Mouse (Mus musculus) liver, adult 2 months (tissue): ENCODE data around the gene Ptprd.

Experiments used
- CTCF ChIP-seq: fragments of 200-500 bp; IDR thresholded peaks from 2 replicates; pipeline ENCODE4 v1.5.1; 2011; ENCODE audit warnings: low read depth, low read length, control low read depth
- POLR2A ChIP-seq: fragments of 200-500 bp; IDR thresholded peaks from 2 replicates; pipeline ENCODE4 v1.6.1; 2011; ENCODE audit warnings: low read length, control low read depth; ENCODE audit not compliant: insufficient read depth; ENCODE audit errors: extremely low read depth

- TF ChIP-seq CTCF = no peak
- no peak for TF ChIP-seq POLR2A
These were observed 513.5 kb downstream of the Ptprd start for GRCm38 (mm10) chr4:77698294-77698693.
